Mouse (Mus musculus) frontal cortex, adult 2 months (tissue): ENCODE measurements around the gene Alox12. TPM values are rescaled to one million over a fixed set of nuclear protein-coding genes. Genes with fewer than 3 reads are reported as not detected.

Experiments
- DNase-seq, 2 experiments: peaks; one replicate each; pipeline ENCODE4 v3.0.0; 2022; ENCODE audit warnings: low spot score in 1 of 2; ENCODE audit errors: extremely low spot score in 1 of 2
- polyA plus RNA-seq: library from polyadenylated mRNA; depleted of rRNA; stranded (reverse); fragments of >200 nt; gene quantifications from 2 replicates; pipeline ENCODE4 v1.2.3, GENCODE M21; 2012; rRNA removed

Alox12 gene
- 3.5 and 4.0 TPM in 2 replicates for polyA plus RNA-seq

DNA sequence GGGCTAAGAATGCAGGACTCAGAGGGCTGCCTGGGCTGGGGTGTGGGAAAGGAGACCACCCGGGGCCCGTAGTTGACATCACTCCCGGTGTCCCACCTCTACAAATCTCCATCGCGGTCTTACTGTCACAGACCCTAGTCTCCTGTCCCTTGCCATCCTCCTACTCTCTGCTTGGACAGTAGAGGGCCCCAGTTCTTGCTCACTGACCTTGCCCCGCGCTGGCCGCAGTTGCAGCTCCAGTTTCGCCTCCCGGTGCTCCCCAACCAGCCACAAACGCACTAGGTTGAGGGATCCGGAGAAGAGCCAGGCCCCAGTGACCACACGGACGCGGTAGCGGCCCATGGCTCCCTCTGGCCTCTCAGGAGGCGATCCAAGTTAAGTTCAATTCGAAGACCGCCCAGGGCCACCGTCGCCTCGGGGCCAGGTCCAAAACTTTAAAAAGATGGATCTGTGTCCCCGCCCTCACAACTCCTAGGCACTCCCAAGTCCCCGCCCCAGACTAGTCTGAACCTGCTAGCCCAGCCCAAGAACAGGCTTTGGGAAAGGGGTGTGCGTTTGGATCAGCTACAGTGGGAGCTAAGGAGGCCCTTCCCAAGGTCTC lies at the start of gene Alox12:
Gene Alox12, minus strand, starts transcription at position 423 of the 601 bp plus-strand sequence.
- no peak for DNase-seq

GRCm38 (mm10) chr11:70302293-70302692 lies 47.1 kb upstream of the Alox12 start:
- DNase-seq: no peak

- DNase-seq: no peak
Measured at GRCm38 (mm10) chr11:70297836-70298454, 42.8 kb upstream of the Alox12 start.

- DNase-seq: no peak
Measured at GRCm38 (mm10) chr11:70297405-70297804, 42.3 kb upstream of the Alox12 start.

DNA sequence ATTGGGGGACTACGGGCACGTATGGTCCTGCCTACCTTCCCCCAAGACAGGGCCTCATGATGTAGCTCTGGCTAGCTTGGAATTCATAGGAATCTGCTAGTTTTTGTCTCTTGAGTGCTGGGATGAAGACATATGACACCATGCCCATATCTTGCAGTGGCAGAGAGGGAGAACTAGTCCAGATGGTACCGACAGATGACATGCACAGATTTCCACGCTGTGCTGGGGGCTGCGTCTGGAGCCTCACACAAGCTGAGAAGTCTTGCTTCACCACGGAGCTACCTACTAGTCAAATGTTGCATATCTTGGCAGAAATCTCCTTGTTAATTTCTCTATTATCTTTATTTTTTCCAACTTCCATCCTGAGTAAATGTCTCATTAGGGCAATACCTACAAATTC lies 38.7 kb upstream of the Alox12 start:
- peak; percentile 11 to 42 for DNase-seq

- DNase-seq: no peak
Measured at GRCm38 (mm10) chr11:70291235-70291634, 36.1 kb upstream of the Alox12 start.

- DNase-seq: peak; percentile 12 to 25
Measured at GRCm38 (mm10) chr11:70289236-70289635, 34.1 kb upstream of the Alox12 start.

- DNase-seq: no peak
Measured at GRCm38 (mm10) chr11:70288102-70288501, 32.9 kb upstream of the Alox12 start.

- DNase-seq: no peak
Measured at GRCm38 (mm10) chr11:70285686-70286085, 30.5 kb upstream of the Alox12 start.

GRCm38 (mm10) chr11:70284757-70285156 lies 29.6 kb upstream of the Alox12 start:
- DNase-seq: no peak

DNA sequence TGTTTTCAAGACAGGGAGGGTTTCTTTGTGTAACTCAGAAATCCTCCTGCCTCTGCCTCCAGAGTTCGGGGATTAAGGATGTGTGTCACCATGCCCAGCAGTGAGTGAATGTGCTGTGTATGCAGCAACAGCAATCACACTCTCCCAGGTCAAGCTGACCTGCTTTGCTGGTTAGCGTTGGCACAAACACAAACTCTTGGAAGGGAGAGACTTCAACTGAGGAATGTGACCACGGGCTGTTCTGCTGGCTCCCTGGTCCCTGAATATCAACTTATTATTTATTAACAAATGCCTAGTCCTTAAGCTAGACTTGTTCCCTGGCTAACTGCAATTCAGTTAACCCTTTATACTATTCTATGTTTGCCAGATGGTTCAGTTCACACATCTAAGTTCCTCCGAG lies 28.5 kb upstream of the Alox12 start:
- DNase-seq: no peak

GRCm38 (mm10) chr11:70280441-70280840 lies 25.3 kb upstream of the Alox12 start:
- DNase-seq: peak in 1 of 2 experiments; percentile 13

GRCm38 (mm10) chr11:70278961-70279360 lies 23.8 kb upstream of the Alox12 start:
- peak in 1 of 2 experiments; percentile 26 for DNase-seq

GRCm38 (mm10) chr11:70271641-70272040 lies 16.5 kb upstream of the Alox12 start:
- DNase-seq: no peak

- no peak for DNase-seq
Measured at GRCm38 (mm10) chr11:70266405-70266804, 11.3 kb upstream of the Alox12 start.

GRCm38 (mm10) chr11:70265819-70266218 lies 10.7 kb upstream of the Alox12 start:
- no peak for DNase-seq

DNA sequence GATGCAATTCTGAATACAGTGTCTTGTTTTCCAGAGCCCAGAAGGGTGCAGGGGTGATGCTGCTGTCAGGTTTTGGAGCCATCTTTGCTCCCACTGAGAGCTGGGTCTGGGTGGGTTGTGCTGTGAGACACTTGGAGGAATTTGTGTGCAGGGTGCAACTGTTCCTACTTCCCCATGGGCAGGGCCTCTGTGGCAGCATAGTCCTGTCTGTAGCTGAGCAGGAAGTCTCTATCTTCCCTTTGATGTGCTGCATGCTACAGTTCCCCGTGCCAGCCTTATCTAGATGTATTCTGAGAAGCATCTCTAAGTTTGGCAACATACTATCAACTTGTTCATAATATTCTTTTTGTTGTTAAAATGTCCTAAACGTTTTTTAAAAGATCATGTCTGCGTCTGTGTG lies 10.1 kb upstream of the Alox12 start:
- DNase-seq: no peak

DNA sequence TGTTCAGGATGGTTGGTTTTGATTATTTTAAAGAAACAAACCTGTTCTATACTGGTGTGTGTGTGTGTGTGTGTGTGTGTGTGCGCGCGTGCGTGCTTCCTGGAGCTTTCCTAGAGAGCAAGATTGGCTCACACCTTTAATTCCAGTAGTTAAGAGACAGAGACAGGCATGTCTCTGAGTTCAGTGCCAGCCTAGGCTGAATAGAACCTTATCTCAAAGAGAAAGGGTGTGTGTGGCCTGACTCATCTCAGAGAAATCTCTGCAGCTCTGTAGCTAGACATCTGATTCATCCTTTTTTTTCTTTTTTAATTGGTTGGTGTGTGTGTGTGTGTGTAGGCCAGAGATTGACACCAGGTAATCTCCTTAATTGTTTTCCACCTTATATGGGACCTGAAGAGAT lies 3.9 kb upstream of the Alox12 start:
- no peak for DNase-seq

- DNase-seq: no peak
Measured at GRCm38 (mm10) chr11:70254337-70254736, 816 bp downstream of the Alox12 start.

DNA sequence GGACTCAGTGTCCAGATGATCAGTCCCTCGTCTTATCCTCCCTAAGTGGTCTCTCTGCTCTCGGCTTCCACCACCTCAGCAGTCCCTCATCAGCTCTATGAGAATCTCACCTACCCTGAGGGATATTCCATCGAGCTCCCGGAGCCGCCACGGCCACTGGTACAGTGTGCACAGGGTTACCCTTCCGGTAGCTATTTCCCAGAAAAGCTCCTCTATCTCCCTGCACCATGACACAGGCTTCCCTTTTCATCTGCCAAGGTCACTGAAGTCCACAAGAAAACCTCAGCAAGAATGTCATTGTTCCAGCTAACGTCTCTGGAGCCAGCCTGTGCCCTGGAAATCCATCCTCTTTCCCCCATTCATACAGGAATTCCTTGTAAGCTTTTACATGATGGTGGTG lies 3.3 kb downstream of the Alox12 start:
- no peak for DNase-seq

DNA sequence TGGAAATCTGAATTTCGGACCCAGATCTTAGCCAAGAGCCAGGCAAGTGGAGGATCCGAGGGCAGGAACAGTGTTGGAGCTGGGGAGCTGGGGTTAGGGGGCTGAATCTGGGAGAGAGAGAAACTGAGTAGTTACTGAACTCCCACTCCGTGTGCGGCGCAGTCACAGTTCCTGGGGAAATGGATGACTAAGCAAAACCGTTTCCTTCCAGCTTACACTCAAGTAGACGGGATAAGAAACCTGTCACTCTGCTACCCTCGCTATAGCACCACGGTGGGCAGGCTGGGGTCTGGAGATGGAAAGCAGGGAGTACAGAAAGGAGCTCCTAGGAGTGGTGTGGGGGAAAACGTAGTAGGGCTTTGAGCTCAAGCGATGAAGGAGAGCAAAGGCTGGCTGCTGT lies 5.0 kb downstream of the Alox12 start:
- DNase-seq: no peak

DNA sequence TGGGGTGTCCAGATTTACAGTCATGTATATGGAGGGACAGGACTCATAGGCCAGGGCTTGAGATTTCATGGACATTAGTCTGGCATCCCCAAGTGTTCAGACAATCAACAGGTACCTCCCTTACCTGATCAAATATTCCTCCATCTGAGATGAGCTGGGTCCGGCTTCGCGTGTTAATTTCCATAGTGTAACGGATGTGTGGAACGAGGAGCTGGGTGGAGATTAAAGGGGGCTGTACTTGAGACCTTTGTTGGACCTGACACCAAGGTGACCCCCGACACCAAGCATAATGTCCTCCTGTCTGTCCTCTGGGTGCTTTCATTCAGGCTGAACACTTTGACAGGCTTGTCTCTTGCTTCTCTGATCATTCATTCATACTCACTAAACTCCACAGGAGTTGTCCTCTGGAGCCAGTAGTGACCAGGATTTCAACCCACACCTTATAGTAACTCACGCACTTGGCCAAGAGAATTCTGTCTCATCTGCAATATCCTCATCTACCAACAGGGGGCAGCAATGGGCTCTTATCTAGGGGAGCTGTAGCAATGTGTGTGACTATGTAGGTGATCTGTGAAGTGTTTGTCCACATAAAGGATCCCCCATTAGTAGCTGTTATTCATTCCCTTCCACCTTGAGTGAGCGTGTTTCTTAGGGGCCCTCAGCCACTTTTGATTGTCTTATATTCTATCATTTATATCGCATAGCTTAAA lies 7.9 kb downstream of the Alox12 start:
- peak in 1 of 2 experiments; percentile 83 for DNase-seq
